Mouse (Mus musculus): ENCODE measurements at regions not wholly inside any gene's neighbourhood (a gene's known extent, or its start where the extent isn't known, plus 50 kb on each side); places are given as distances from the start of the nearest gene placed in this dataset.

GRCm38 (mm10) chr3:124240936-124241733 lies 79.5 kb upstream of the Tram1l1 start:
- H3K9me3 ChIP-seq (ENCODE audit: low read length), result peaks cover 7% of the 10 kb centered on the region; the same call in 1 of the 2 replicates
- no peaks in the 10 kb centered on the region for H3K27me3 ChIP-seq (ENCODE audit: insufficient read depth, low read length)
- no peak overlapping the region for H3K4me3 ChIP-seq (replicated peaks; ENCODE audit: low read length)
- TF ChIP-seq POU5F1 (IDR thresholded peaks at IDR 0.05; ENCODE audit: borderline replicate concordance, low read length) (no peak), NANOG (IDR thresholded peaks at IDR 0.05; ENCODE audit: borderline replicate concordance, low read length) (no peak), CTCF (conservative IDR thresholded peaks at IDR 0.05; ENCODE audit: low read length) (no peak)
- H3K4me1 ChIP-seq (replicated peaks; ENCODE audit: low read depth, low read length), result no peaks in the 10 kb centered on the region
- no peaks in the 10 kb centered on the region for H3K36me3 ChIP-seq (ENCODE audit: insufficient read depth, low read length)

- Histone ChIP-seq H3K4me3 (replicated peaks; ENCODE audit: low read length) (no peak overlapping the region), H3K9me3 (ENCODE audit: low read length) (peaks cover 8% of the 10 kb centered on the region; the same call in 1 of the 2 replicates), H3K36me3 (ENCODE audit: insufficient read depth, low read length) (no peaks in the 10 kb centered on the region), H3K4me1 (replicated peaks; ENCODE audit: low read depth, low read length) (no peaks in the 10 kb centered on the region), H3K27me3 (ENCODE audit: insufficient read depth, low read length) (no peaks in the 10 kb centered on the region)
- TF ChIP-seq CTCF (conservative IDR thresholded peaks at IDR 0.05; ENCODE audit: low read length) (no peak), POU5F1 (IDR thresholded peaks at IDR 0.05; ENCODE audit: borderline replicate concordance, low read length) (no peak), NANOG (IDR thresholded peaks at IDR 0.05; ENCODE audit: borderline replicate concordance, low read length) (no peak)
Observed at GRCm38 (mm10) chr3:124241734-124242006, 79.0 kb upstream of the Tram1l1 start.

- Histone ChIP-seq H3K36me3 (ENCODE audit: insufficient read depth, low read length) (no peaks in the 10 kb centered on the region), H3K27me3 (ENCODE audit: insufficient read depth, low read length) (no peaks in the 10 kb centered on the region), H3K4me3 (replicated peaks; ENCODE audit: low read length) (no peak overlapping the region), H3K9me3 (ENCODE audit: low read length) (no peaks in the 10 kb centered on the region), H3K4me1 (replicated peaks; ENCODE audit: low read depth, low read length) (no peaks in the 10 kb centered on the region)
- no peak for TF ChIP-seq NANOG (IDR thresholded peaks at IDR 0.05; ENCODE audit: borderline replicate concordance, low read length)
- TF ChIP-seq POU5F1 (IDR thresholded peaks at IDR 0.05; ENCODE audit: borderline replicate concordance, low read length), result no peak
- no peak for TF ChIP-seq CTCF (conservative IDR thresholded peaks at IDR 0.05; ENCODE audit: low read length)
Observed at GRCm38 (mm10) chr3:124262150-124262549, 58.5 kb upstream of the Tram1l1 start.

GRCm38 (mm10) chr3:124266821-124267220 lies 53.8 kb upstream of the Tram1l1 start:
- Histone ChIP-seq H3K4me1 (replicated peaks; ENCODE audit: low read depth, low read length) (no peaks in the 10 kb centered on the region), H3K27me3 (ENCODE audit: insufficient read depth, low read length) (no peaks in the 10 kb centered on the region), H3K9me3 (ENCODE audit: low read length) (no peaks in the 10 kb centered on the region), H3K36me3 (ENCODE audit: insufficient read depth, low read length) (no peaks in the 10 kb centered on the region), H3K4me3 (replicated peaks; ENCODE audit: low read length) (no peak overlapping the region)
- TF ChIP-seq POU5F1 (IDR thresholded peaks at IDR 0.05; ENCODE audit: borderline replicate concordance, low read length) (no peak), CTCF (conservative IDR thresholded peaks at IDR 0.05; ENCODE audit: low read length) (no peak), NANOG (IDR thresholded peaks at IDR 0.05; ENCODE audit: borderline replicate concordance, low read length) (no peak)

- Histone ChIP-seq H3K9me3 (ENCODE audit: low read length) (no peaks in the 10 kb centered on the region), H3K4me3 (replicated peaks; ENCODE audit: low read length) (no peak overlapping the region), H3K4me1 (replicated peaks; ENCODE audit: low read depth, low read length) (no peaks in the 10 kb centered on the region), H3K36me3 (ENCODE audit: insufficient read depth, low read length) (no peaks in the 10 kb centered on the region), H3K27me3 (ENCODE audit: insufficient read depth, low read length) (no peaks in the 10 kb centered on the region)
- TF ChIP-seq CTCF (conservative IDR thresholded peaks at IDR 0.05; ENCODE audit: low read length), result no peak
- no peak for TF ChIP-seq NANOG (IDR thresholded peaks at IDR 0.05; ENCODE audit: borderline replicate concordance, low read length)
- no peak for TF ChIP-seq POU5F1 (IDR thresholded peaks at IDR 0.05; ENCODE audit: borderline replicate concordance, low read length)
Observed at GRCm38 (mm10) chr3:124270506-124270905, 50.1 kb upstream of the Tram1l1 start.
